Mouse (Mus musculus): ENCODE results near the gene Ulk2.
"Not testable (repeated sequence)": the region's sequence is repeated elsewhere in the genome, so short reads cannot be mapped to it uniquely, and the experiment has no call there.

Ulk2 gene

DNA sequence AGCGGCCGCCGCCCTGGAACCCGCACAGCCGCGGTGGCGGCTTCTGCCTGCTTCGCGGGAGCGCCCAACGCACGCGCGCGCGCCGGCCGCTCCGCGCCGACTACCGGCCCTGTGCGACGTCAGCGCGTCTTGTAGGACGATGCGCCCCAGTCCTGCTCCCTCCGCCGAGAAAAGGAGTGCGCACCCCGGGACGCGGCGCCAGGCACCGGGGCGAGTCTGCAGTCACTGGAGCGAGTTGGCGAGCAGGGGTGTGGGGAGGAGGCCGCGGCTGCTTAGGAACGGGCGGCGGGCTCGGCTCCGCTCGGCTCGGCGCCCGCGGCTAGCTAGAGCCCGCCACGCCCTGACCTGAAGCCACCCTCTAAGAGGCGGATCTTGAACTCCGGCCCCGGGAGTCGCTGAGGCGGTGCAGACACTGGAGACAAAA, at the start of gene Ulk2:
Ulk2 (minus strand) TSS at position 86 of the 424 bp plus-strand sequence.
- DNase-seq (ENCODE audit: extremely low read depth, insufficient read length, low spot score): peak; percentile 98

DNA sequence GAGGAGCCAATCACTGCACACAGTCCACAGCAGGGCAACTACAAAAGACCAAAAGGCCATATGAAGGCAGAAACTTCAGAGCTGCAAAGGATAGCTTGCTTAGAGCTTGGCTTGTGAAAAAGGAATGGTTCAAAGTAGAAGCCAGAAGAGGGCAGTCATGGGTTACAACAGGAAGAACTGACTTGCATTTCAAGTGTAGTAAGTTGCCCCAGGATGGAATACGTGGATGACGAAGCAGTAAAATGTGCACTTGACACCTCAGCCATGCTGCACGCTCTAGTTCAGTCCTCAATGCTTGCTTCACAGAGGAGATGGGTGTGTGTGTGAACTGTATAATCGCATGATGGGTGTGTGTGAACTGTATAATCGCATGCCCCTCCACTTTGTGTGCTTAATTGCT, 27.3 kb upstream of the Ulk2 start:
- no peak for DNase-seq (ENCODE audit: extremely low read depth, insufficient read length, low spot score)

GRCm38 (mm10) chr11:61879921-61880320, 25.0 kb upstream of the Ulk2 start:
- no peak for DNase-seq (ENCODE audit: extremely low read depth, insufficient read length, low spot score)

GRCm38 (mm10) chr11:61871881-61872280, 17.0 kb upstream of the Ulk2 start:
- no peak for DNase-seq (ENCODE audit: extremely low read depth, insufficient read length, low spot score)

GRCm38 (mm10) chr11:61866856-61867255, 12.0 kb upstream of the Ulk2 start:
- DNase-seq (ENCODE audit: extremely low read depth, insufficient read length, low spot score): no peak

DNA sequence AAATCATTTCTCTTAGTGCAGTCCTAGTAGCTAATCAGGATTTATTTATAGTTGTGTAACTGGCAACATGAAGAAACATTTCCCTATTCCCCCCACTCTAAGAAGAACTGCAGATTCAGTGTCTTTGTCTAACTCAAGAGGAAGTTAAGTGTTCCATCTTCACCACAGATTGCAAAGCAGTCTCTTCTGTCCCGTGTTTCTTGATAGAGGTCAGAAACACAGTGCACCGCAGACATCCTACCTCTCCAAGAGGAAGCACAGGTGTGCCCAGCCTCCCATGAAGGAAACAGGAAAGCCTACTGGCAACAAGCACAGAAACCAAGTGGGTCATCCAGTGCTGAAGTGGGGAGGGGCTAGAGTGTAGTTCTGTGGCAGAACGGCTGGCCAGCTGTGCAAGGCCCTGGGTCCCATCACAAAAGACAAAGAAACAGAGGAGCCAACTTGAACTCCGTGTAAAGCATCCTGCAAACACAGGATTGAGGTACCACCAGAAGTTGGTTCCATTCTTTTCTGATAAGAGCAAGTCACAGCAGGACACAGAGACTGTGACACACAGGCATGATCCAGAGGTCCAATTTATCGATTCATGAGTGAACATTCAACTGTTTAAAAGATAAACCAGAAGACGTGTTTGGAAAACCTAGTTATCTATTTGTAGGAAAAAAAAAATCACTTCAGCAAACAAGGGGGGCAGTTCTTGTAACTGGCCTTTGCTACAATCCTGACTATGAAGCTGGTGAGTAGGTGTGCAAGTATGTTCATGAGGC, 7.1 kb upstream of the Ulk2 start:
- DNase-seq (ENCODE audit: extremely low read depth, insufficient read length, low spot score): no peak

DNA sequence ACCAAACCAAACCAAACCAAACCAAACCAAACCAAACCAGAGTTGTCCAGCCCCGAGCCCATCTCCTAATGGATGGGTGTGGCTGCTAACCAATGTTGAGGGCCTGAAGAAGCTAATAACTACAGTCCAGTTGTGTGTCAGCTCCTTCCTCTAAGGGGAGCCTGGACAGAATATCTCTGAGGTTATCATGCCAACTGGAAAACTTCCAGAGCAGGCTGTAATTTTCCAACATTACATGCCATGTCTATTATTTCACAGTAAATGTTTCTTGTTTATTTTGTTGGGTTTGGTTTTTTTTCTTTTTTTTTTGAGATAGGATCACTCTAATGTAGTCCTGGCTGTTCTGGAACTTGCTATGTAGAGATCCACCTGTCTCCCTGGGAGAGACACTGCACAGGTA, 4.4 kb upstream of the Ulk2 start:
- no peak for DNase-seq (ENCODE audit: extremely low read depth, insufficient read length, low spot score)

- DNase-seq (ENCODE audit: extremely low read depth, insufficient read length, low spot score): peak; percentile 10
These were observed 666 bp upstream of the Ulk2 start for GRCm38 (mm10) chr11:61855539-61855938.

DNA sequence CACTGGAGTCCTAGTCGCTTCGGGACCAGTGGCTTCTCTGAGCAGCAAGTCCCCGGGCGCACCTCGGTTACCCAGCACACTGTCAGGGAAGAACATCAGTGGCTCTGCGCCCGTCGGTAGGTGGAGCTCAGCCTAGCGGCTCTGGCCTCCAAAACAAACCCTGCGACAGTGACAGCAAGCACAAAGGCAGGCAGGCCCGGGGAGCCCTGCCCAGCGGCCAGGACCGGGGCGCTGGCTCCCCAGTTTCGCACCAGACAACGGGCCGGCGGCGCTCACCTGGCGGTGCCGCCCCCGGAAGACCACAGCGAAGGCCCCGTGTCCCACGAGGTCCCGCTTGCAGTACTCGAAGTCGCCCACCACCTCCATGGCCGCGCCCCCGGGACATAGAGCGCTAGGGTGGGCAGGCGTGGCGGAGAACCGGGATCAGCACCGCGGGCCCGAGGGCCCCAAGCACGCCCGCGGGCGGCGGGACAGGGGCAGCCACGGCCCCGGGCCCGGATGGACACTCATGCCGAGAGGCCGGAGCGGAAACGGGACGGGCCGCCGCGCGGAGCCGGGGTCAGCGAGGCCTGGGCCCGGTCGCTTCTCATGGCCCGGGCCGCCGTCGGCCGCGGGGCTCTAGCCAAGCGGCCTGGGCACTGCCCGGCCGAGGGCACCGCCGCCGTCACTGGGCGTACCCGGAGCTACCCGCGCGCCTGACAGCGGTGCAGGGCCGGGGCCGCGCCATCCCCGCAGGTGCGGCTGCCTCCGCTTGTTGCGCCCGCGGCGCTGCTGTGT, 474 bp downstream of the Ulk2 start:
- DNase-seq (ENCODE audit: extremely low read depth, insufficient read length, low spot score): peak; percentile 86

DNA sequence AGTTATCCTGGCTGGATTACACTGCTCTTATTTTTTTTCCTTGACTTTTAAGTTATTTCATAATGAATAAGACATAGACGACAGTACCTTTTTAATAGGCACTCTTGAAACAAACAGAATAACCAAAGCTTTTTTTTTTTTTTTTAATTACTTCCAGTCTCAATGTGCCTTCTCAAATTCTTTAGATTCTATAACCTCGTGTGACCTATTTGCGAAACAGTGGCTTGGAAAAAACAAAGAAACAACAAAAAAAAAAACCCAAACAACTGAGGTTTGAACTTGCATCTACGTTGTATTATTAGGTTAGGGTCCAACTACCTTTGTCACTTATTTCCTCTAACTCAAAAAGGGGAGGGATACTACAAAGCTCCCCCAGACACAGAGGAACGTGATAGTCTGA, 1.2 kb downstream of the Ulk2 start:
- DNase-seq (ENCODE audit: extremely low read depth, insufficient read length, low spot score): no peak

- no peak for DNase-seq (ENCODE audit: extremely low read depth, insufficient read length, low spot score)
These were observed 2.0 kb downstream of the Ulk2 start for GRCm38 (mm10) chr11:61852916-61853315.

- no peak for DNase-seq (ENCODE audit: extremely low read depth, insufficient read length, low spot score)
These were observed 3.7 kb downstream of the Ulk2 start for GRCm38 (mm10) chr11:61851195-61851594.

DNA sequence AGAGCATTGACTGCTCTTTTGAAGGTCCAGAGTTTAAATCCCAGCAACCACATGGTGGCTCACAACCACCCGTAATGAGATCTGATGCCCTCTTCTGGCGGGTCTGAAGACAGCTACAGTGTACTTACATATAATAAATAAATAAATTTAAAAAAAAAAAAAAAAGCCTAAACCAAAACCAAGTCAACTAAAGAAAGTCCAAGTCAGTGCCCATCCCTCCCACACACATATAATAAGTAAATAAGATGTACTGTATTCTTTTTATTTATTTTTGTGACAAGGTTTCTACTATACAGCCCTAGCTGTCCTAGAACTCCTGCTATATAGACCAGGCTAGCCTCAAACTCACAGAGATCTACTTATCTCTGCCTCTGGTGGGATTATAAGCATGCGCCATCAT, 14.2 kb downstream of the Ulk2 start:
- DNase-seq (ENCODE audit: extremely low read depth, insufficient read length, low spot score): not testable (repeated sequence)

- no peak for DNase-seq (ENCODE audit: extremely low read depth, insufficient read length, low spot score)
These were observed 14.9 kb downstream of the Ulk2 start for GRCm38 (mm10) chr11:61839940-61840339.

DNA sequence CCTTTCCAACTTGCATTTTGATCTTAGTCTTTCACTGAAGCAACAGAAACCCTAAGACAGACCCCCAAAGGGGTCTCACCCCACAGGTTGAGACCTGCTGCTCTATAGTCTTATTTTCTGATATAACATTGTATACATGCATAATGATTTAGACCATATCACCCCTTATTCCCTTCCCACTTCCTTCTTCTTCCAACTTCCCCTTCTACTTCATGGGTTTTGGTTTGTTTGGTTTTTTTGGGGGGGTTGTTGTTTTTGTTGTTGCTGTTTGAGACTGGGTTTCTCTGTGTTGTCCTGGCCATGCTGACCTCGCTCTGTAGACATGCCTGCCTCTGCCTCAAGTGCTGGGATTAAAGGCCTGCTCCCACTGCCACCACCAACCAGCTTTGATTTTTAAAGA, 15.7 kb downstream of the Ulk2 start:
- DNase-seq (ENCODE audit: extremely low read depth, insufficient read length, low spot score): no peak

- no peak for DNase-seq (ENCODE audit: extremely low read depth, insufficient read length, low spot score)
These were observed 45.1 kb downstream of the Ulk2 start for GRCm38 (mm10) chr11:61809793-61810192.

GRCm38 (mm10) chr11:61808551-61809117, 46.2 kb downstream of the Ulk2 start:
- no peak for DNase-seq (ENCODE audit: extremely low read depth, insufficient read length, low spot score)

DNA sequence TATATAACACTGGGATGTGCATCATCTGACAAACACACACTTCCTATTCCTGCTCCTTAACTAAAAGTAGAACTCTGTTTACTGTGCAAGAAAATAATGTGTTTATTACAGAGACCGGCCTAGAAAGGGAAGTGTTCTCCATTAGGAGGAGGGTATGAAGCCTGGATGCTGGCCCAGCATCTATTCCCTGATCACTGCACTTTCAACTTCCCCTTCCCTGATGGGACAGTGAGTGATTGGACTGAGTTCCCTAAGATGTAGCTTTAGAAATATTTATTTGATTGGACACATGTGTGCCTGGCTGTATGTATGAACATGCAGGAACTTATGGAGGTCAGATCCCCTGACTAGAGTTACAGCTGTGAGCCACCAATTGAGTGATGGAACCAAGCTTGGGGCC, 61.4 kb downstream of the Ulk2 start:
- no peak for DNase-seq (ENCODE audit: extremely low read depth, insufficient read length, low spot score)

- DNase-seq (ENCODE audit: extremely low read depth, insufficient read length, low spot score): no peak
These were observed 66.3 kb downstream of the Ulk2 start for GRCm38 (mm10) chr11:61788550-61788949.

- DNase-seq (ENCODE audit: extremely low read depth, insufficient read length, low spot score): not testable (repeated sequence)
These were observed 72.3 kb downstream of the Ulk2 start for GRCm38 (mm10) chr11:61782526-61782925.

DNA sequence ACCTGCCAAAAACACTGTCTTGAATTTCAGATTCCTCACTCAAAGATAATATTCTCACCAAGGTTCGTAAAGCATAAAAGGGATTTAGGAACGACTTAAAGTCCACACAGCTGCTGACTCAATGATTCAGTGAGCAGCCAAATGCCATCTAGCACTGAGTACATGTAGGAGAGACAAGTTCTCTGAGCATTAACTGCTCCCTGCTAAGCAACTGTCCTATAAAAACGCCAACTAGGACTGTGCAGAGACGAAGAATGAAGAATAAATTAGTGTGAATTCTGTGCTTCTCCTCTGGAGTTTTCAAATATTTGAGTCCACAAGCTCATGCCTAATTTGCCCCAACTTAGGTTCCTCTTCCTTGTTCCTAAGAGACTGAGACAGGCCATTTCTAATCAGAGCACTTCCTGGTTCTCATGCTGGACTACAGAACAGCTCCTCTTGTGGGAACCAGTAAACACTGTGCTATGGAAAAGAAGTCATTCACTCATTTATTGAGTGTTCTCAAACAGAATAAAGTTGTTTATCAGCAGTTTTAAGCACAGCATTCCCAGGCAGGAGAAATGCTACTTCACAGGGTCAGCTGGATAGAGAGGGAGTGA, 80.2 kb downstream of the Ulk2 start:
- DNase-seq (ENCODE audit: extremely low read depth, insufficient read length, low spot score): no peak

Data from 3134 (cell line).